Mouse (Mus musculus): ENCODE results near the gene Cyp2ab1.

GRCm38 (mm10) chr16:20271339-20271738, 53.9 kb downstream of the Cyp2ab1 start:
- TF ChIP-seq CTCF (IDR thresholded peaks at IDR 0.05) = no peak
- no peak for TF ChIP-seq POLR2A (IDR thresholded peaks at IDR 0.05; ENCODE audit: insufficient read depth, low read depth, low read length)

Measured in heart, adult 2 months (tissue).